Mouse (Mus musculus) olfactory bulb, adult 2 months (tissue): Measurements from ENCODE around the gene Rnf11.

ENCODE experiments used
- CTCF ChIP-seq: fragments of 200-500 bp; IDR thresholded peaks from 2 replicates; pipeline ENCODE4 v1.5.1; 2012; ENCODE audit warnings: low read depth, mild to moderate bottlenecking, low read length, moderate library complexity; ENCODE audit not compliant: insufficient read depth
- POLR2A ChIP-seq: fragments of 200-500 bp; IDR thresholded peaks from 2 replicates; pipeline ENCODE4 v1.6.1; 2012; ENCODE audit warnings: mild to moderate bottlenecking, low read depth, low read length, moderate library complexity; ENCODE audit not compliant: insufficient read depth

- TF ChIP-seq POLR2A (no peak), CTCF (no peak)
Measured at GRCm38 (mm10) chr4:109419017-109419416, 65.5 kb downstream of the Rnf11 start.
